Mouse (Mus musculus) induced T-regulatory cell, adult 2 months (primary cell): Measurements from ENCODE around the gene Ccno.
A peak's percentile ranks its signal among the peaks of the same experiment; 100 is the strongest.

Source experiments
- DNase-seq: peaks from one replicate; pipeline ENCODE4 v3.0.0-alpha.2; 2012; ENCODE audit warnings: low read depth

Ccno gene

DNA sequence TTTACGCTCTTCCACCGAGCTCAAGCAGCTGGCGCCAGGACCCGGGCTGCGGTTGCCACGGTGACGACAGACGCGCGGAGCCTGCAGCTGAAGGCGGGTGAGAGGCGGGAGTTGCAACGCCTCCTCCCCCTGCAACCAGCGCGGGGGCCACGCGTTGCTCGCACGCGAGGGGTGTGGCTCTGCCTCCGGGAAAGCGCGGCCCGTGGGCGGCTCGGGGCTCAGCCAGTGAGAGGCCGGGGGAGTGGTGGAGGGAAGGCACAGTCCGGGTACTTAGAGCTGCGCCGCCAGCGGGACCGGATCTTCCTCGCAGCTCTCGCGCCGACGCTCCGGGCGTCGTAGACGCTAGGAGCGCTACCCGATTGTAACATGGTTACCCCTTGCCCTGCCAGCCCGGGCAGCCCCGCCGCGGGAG, at the start of gene Ccno:
Gene Ccno (plus strand): TSS at position 271 of the 412 bp plus-strand sequence.
- DNase-seq, result peak; percentile 94

DNA sequence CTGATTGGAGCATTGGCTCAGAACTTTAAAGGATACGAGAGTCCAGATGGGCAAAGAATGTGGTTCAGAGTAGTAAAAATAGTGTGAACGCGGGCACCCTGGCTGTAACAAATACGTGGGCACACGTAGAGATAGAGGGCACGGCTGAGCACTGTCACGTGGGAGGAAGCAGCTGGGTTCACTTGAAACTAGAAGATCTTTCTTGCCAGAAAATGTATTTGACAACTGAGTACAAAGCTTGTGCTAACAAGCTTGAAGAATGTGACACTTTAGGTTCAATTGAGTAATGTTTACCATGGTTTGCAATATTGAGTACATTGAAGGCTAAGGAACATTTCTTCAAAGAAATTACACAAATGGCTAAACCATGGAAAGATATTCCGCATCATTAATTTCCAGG, 49.5 kb upstream of the Ccno start:
- DNase-seq, result no peak

DNA sequence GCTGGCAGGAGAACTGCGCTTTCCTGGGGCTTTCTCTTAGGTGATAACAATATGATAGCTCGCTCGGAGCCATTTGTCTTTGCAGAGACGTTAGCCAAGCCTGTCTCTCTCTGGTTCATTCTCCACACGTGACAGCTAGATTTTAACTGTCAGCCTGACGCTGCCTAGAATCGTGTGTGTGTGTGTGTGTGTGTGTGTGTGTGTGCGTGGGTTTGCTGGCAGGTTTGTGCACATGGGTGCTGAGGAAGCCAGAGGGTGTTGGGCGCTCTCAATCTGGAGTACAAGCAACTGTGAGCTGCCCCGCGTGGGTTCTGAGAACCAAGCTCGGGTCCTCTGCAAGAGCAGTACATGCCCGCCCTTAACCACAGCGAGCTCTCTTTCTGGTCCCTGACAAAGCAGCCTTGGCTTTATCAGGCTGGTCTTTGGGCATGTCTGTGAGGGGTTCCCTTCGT, 45.7 kb upstream of the Ccno start:
- DNase-seq, result no peak

DNA sequence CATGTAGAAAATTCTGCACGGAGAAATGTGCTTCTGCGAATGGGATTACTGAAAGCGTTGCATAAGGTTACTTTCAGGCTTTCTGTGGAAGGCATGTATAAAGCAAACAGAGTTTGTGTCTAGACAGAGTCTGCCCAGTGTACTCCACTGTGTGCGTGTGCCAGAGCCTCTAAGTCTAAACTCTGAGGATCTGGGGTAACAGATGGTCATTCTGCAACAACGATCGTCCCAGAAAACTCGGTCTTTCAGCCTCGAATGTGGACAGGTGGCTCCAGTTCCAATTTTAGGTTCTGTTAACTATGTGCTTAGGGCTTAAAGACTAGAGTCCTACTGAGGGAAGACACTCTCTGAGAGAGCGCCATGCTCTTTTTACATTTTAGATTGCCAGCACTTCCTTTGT, 42.3 kb upstream of the Ccno start:
- DNase-seq, result no peak

DNA sequence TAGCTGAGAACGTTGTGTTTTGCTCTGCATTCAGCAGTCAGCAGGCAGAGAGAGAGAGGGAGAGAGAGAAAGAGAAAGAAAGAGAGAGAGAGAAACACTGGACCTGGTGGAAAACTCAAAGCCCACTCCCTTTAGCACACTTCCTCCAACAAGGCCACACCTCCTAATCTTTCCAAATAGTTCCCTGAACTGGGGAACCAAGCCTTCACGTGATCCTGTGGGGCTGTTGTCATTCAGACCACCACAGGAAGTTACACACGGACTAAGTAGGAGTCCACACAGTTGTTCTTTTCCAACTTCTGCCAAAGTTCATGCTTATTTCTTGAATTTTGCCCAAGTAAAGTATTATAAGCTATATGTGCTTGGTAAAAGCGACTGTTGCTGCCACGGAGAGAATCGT, 41.7 kb upstream of the Ccno start:
- DNase-seq, result no peak

DNA sequence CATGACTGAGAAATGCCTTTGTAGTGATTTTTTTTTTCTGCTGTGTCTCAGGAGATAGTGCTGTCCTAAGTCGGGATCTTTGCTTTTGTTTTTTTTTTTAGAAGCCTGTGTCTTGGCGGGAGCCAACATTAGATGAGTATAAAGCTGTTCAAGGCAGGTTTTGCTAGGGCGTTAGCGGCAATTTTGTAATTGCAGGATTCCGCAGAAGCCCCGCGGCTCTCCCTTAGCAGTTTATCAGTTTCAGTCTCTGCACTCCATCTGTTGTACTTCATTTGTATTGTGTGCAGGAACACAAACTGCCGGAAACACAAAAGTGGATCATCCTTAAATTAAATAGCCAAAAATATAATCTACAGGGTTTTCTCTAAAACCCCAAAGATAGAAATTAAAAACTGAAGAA, 33.5 kb upstream of the Ccno start:
- no peak for DNase-seq

DNA sequence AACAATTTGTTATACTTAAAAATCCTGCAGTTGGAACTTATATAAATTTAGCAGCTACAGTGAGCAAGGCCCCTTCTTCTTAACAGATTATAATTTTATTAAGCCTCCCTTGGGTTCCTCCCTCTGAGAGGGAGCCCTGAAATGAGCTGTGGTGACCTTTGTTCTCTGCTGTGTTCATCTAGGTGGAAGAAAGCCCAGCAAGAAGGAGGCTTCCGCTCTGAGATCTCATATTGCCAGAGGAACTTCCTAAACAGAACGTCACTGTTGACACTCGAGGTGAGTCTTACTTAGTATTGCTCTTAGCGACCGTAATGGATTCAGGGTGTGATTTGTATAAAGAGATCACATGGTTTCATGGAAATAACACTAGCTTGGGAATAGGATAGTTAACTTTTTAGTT, 24.5 kb upstream of the Ccno start:
- no peak for DNase-seq

DNA sequence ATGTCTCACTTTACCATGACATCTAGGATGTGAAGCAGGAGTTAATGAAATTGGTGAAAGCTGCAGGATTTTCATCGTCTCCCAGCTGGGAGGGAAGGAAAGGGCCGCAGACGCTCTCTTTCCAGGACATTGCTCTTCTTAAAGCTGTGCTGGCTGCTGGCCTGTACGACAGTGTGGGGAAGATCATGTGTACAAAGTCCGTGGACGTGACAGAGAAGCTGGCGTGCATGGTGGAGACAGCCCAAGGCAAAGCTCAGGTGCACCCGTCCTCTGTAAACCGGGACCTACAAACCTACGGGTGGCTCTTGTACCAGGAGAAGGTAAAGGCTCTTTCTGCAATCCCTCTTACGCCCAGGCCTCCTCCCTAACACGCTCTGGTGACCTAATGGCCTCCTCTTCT, 23.2 kb upstream of the Ccno start:
- no peak for DNase-seq

DNA sequence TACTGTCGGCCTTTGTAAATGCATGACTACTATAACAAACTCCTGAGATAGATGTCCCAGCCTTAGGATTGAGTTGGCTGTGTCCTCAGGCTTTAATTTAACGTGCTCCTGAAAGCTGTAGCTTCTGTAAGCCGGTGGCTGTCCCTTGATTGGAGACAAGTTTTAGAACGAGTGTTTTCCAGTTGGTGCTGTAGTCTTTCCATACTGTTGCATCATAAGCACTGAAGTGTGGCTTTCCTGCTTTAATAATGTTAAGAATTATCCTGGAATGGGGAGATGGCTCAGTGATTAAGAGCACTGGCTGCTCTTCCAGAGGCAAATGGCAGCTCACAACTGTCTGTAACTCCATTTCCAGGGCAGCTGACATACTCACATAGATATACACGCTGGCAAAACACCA, 20.3 kb upstream of the Ccno start:
- no peak for DNase-seq

DNA sequence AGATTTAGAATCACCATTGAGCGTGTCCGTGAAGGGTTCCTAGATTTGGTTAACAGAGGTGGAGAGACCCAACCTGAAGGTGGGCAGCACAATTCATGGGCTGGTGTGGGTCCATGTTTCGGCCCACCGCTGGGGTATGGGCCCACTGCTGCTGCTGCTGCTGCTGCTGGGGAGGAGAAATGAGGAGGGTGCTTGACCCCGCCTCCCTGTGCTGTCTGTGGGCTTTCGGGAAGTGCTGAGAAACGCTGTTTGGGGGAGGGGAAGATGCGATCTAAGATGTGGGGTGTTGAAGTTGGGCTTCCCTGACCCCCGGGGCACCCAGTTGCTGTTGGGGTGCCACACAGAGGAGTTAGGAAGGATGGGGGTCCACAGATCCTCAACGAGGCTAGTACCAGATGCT, 10.9 kb upstream of the Ccno start:
- no peak for DNase-seq

DNA sequence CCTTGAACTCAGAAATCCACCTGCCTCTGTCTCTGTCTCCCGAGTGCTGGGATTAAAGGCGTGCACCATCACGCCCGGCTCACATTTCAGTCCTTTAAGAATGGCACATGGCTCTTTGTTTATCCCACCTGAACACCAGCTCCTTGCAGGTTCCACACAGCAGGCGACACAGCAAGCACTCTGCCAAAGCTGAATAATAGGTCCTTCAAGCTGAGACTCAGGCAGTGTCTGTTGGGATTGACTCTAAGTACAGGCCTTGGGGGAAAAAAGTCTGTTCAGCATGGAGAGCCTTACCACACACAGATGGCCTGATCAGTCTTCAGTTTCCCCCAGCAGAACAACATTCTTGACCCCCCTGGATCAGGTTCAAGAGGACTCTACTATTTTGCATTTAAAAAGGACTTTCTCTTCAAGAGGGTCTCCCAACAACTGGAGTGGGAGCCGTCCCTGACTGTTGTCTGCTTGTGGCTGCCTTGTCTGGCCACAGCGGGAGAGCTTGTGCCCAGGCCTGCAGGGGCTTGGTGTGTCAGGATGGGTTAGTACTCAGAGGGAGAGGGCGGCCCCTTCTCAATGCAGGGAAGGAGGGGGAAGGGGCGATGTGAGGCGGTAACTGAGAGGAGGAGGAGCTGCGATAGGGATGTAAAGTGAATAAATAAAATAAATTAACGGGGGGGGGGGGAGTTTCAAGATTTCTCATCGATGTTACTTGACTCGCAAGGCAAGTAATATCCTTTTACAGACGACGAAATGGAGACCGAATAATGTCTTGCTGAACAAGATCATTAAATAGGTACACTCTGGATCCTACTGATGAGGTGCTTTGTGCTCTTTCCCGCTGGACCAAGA, 1.8 kb upstream of the Ccno start:
- no peak for DNase-seq

DNA sequence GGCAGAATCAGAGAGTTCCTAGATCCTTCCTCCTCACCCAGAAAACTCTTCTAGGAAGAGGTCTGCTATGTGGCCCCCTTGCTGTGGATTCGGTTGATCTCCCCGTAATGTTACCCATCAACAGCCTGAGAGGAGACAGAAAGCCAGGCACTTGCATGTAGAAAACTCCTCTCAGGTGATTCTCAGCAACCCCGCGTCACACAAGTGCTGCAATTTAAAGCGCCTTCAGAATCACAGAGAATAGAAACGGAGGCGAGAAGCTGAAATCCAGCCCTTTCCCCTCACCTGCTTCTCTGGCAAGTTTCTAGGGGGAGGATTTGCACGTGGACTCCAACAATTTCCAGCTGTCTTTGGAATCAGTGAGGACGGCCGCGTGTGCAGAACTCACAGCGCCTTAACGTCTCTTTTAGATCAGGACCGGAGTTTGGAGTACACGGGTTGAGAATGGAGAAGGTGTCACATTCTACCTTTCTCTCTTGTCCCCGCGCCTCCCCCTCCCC, 1.1 kb upstream of the Ccno start:
- DNase-seq, result peak; percentile 46

DNA sequence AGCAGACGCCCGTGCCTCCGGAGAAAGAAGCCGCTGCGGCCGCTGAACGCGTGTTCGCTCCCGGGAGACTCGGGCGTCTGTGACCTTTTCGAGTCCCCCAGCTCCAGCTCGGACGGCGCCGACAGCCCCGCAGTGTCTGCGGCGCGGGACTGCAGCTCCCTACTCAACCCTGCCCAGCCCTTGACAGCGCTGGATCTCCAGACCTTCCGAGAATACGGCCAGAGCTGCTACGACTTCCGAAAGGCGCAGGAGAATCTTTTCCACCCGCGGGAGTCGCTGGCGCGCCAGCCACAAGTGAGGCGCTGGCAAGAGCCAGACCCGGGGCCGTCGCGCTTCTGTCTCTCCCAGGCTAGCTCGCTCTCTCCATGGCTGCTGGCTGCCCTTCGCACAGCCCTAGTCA, 389 bp downstream of the Ccno start:
- DNase-seq, result no peak

DNA sequence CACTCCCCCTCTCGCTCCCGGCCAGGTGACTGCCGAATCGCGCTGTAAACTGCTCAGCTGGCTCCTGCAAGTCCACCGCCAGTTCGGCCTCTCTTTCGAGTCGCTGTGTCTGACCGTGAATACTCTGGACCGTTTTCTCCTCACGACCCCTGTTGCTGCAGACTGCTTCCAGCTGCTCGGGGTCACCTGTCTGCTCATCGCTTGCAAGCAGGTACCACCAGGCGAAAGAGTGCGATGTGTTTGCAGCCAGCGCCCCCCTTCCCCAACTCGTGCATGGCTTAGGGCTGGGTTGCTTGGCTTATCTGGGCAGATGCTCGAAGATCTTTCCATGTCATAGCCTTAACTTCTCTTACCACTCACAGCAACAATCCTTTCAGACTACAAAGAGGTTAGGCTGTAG, 1.3 kb downstream of the Ccno start:
- DNase-seq, result no peak

DNA sequence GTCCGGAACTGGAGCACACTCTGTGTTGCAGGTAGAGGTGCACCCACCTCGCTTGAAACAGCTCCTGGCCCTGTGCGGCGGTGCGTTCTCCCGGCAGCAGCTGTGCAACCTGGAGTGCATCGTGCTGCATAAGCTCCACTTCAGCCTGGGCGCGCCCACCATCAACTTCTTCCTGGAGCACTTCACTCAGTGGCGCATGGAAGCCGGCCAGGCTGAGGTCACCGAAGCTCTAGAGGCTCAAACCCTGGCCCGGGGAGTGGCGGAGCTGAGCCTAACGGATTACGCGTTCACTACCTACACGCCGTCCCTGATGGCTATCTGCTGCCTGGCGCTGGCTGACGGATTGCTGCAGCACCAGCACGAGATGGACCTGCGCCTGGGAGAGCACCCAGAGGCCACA, 1.9 kb downstream of the Ccno start:
- DNase-seq, result peak; percentile 39

DNA sequence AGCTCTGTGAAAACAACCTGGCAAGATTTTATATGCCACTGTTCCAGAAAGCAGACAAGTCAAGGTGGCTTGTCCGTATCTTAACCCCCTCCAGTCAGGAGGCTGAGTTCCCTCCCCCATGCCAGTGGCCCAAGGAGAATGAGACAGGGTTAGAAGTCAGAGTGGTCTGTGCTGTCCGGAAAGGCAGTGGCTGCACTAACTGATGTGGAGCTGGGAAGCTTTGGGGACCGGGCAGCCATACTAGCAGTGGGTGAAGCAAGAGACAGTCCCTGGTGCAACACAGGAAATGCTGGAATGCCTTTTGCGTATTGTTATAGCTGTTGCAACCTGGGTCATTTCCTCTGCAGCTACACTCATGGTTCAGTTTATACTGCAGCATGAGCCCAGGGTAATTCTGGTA, 2.7 kb downstream of the Ccno start:
- DNase-seq, result peak; percentile 36

DNA sequence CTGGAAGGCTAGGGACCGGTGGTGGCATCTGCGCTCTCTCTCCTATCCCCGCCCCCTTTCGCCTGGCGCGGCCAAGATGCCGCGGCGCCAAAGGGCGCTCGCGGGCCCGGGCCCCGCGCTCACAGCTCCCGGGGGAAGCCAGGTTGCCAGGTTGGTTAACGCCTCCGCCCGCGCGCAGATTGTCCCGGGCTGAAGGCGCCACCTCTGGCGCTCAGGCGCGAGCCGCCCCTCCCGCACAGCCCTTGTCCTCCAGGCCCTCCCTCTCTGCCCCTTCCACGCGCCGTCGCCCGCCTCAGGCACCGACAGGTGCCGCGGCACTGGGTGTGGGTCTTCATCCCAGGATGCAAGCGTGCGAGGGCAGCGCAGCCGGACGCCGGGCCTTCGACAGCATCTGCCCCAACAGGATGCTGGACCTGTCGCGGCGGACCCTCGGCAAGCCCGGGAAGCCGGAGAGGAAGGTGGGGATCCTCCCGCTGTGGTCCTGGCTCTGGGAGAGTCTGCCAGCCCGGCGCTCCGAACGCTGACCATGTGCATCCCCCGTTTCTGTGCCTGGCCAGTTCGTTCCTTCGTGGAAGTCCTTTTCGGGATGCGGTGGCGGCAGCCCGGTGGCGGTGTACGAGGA, 6.0 kb downstream of the Ccno start, which contains the start of gene Mcidas:
Gene Mcidas (plus strand): TSS at position 315 of the 622 bp plus-strand sequence.
- peak; percentile 53 for DNase-seq

DNA sequence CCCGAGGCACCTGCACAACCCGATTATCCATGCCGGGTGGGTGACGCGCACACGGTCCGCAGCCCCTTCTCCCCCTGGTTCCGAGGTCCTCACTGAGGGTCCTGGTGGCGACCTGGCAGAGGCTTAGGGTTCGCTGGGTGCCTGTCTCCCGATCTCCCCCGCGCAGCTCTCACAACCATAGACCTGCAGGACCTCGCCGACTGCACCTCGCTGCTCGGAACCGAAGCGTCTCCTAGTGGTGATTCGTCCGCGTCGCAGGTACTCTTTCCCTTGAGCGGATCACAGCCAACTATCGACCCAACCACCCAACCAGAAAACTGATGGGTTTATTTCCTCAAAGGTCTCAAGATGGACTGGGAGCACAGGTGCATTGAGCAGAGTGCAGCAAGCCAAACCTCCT, 6.6 kb downstream of the Ccno start:
- peak; percentile 85 for DNase-seq

DNA sequence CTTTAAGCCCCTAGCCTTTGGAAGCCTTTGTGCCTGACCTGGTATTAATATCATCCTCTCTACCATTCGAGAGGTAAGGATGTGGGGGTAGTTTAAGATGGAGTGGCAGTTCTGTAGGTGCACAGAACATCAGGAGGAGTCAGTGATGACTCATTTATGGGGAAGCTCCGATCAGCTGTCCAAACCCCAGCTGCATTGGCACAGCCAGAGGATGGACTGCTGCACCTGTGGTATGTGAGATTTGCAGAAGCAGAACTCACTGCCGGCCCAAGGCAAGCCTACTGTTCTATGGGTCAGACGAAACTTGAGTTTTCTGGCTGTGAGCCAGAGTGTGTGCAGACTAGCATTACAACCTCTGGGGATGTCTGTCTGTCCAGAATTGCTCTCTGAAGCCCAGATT, 8.8 kb downstream of the Ccno start:
- no peak for DNase-seq

DNA sequence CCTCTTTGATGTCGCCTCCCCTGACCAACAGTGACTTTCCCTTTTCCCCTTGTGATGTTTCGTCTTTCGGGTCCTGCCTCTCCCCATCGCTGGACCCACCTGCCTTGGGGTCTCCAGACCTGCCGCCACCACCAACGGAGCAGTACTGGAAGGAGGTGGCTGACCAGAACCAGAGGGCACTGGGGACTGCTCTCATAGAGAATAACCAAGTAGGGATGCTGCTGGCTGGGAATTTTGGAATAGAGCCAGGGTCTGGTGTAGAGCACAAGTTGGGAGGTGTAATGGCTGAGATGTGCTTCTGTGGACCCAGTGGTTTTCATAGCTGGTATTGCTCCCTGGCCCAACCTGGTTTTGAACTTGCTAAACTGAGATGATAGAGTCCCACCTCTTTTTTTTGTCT, 9.8 kb downstream of the Ccno start:
- DNase-seq, result no peak

DNA sequence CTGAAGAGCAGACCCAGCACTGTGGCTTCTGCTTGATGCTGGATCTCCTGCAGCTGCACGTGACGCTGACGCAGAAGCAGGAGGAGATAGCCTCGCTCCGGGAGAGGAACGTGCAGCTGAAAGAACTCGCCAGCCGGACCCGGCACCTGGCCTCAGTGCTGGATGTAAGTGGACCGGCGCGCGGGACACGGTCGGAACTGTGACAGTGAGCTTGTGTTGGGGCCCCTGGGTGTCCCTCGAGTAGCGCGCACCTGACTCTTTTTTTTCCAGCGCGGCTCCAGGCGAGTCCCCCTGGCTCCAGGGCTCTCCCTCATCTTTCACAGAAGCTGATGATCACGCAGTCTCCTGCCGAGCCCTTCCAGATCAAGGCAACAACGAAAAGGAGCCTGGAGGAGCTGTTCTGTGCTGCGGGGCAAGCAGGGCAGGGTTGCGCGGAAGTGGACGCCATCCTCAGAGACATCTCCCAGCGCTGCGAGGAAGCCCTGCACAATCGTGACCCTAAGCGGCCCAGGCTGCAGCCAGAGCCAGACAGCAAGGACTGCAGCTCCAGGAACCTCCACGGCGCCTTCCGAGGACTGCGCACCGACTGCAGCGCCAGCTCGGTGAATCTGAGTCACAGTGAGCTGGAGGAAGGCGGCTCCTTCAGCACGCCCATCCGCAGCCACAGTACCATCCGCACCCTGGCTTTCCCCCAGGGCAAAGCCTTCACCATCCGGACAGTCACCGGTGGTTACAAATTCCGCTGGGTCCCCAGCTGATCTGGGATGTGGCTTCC, 11.0 kb downstream of the Ccno start:
- DNase-seq, result peak; percentile 59

DNA sequence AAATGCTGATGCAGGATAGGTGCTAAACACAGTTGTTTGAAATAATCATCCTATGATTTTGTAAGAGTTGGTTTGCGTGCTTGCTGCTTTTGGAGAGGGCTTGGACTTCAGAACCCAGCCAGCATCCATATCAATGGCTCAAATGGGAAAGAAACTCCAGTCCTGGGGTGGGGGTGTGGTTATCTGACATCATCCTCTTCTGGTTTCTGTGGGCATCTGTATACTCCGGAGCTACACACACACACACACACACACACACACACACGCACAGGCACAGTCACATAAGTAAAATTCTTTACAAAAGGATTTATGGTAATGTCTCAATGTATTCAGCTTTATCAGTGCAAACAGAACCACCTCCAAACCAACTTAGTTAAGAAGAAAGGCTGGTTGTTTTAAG, 12.5 kb downstream of the Ccno start:
- DNase-seq, result no peak
